Mouse (Mus musculus) embryonic facial prominence, embryonic 14.5 days (tissue): Measurements from ENCODE around the gene Lysmd4. TPM values are rescaled to one million over a fixed set of nuclear protein-coding genes. Genes with fewer than 3 reads are reported as not detected.

Source experiments
- ATAC-seq: fragments of 200-750 bp; cut with Nextera tagmentation; 2 replicates; pipeline ENCODE4 v1.8.0; 2017; ENCODE audit warnings: low read depth, moderate number of reproducible peaks, moderate TSS enrichment
- DNase-seq: peaks from one replicate; pipeline ENCODE4 v3.0.0-alpha.2; 2015; ENCODE audit warnings: low spot score
- H3K27ac ChIP-seq: fragments of 300-500 bp; sonication (generic); replicated peaks from 2 replicates; pipeline ENCODE4 v1.5.1; 2014; ENCODE audit warnings: low read depth, mild to moderate bottlenecking, low read length, moderate library complexity
- H3K27me3 ChIP-seq: fragments of 300-500 bp; sonication (generic); replicated peaks from 2 replicates; pipeline ENCODE4 v1.6.1; 2014; ENCODE audit warnings: low read length; ENCODE audit not compliant: control insufficient read depth, insufficient read depth
- H3K36me3 ChIP-seq: fragments of 300-500 bp; sonication (generic); 2 replicates; pipeline ENCODE4 v1.6.1; 2014; ENCODE audit warnings: low read length, mixed read lengths; ENCODE audit not compliant: control insufficient read depth, insufficient read depth
- H3K4me1 ChIP-seq: fragments of 300-500 bp; sonication (generic); 2 replicates; pipeline ENCODE4 v1.6.1; 2014; ENCODE audit warnings: antibody characterized with exemption, low read length; ENCODE audit not compliant: control insufficient read depth, insufficient read depth
- H3K4me2 ChIP-seq: fragments of 300-500 bp; sonication (generic); 2 replicates; pipeline ENCODE4 v1.6.1; 2014; ENCODE audit warnings: low read depth, mild to moderate bottlenecking, low read length, moderate library complexity, mixed read lengths
- H3K4me3 ChIP-seq: fragments of 300-500 bp; sonication (generic); 2 replicates; pipeline ENCODE4 v1.5.1; 2014; ENCODE audit warnings: low read depth, mild to moderate bottlenecking, low read length
- H3K9ac ChIP-seq: fragments of 300-500 bp; sonication (generic); 2 replicates; pipeline ENCODE4 v1.6.1; 2014; ENCODE audit warnings: low read depth, mild to moderate bottlenecking, low read length, moderate library complexity, mixed read lengths
- H3K9me3 ChIP-seq: fragments of 300-500 bp; sonication (generic); 2 replicates; pipeline ENCODE4 v1.6.1; 2016; ENCODE audit warnings: low read length; ENCODE audit not compliant: control insufficient read depth
- WGBS: fragments of 180-500 bp; shearing (Covaris S2); extraction: QIAGEN DNeasy Blood & Tissue Kit; methylation state at CpG from one replicate; pipeline ENCODE4 v1.1.7; 2014; 5-methylcytosine and 5-hydroxymethylcytosine counted together
- polyA plus RNA-seq: library from polyadenylated mRNA; unstranded; fragments of >200 nt; fragmentation: Nextera tagmentation; extraction: Ambion mirVana; gene quantifications from 2 replicates; pipeline ENCODE4 v1.2.1, GENCODE M21; 2014

The Lysmd4 gene
- polyA plus RNA-seq, result 13.4 and 13.7 TPM in 2 replicates

DNA sequence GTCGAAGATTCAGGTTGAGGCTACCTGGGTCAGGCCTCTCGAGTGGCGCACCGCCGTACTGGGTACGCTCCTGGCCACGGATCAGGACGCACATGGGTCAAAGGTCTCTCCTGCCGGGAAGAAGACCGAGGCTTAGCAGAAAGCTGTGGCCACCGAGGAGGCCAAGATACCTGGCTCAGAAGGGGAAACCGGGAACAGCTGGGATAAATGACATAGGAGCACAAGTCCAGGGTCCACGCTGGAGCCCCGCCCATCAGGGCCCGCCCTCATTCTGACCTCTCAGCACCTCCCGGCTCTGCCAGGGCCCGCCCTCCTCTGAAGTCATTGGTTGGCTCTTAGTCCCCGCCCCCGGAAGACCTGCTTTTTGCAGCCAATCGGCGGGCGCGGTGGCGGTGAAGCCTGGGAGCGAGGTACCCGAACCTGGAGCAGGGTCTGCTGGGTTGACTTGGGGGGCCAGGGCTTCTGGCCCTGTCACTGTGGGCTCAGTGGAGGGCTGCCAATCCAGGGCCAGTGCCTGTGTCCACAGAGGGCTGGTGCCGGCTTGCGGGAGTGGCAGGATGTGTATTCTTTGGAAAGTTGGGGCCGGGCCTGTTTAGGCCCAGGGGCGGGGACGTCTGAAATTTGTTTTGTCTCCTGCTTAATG, at the start of gene Lysmd4:
Lysmd4 (plus strand) TSS at position 325 of the 643 bp plus-strand sequence.
- 3% methylated on average over 23 of the region's 31 CpGs for WGBS
- ATAC-seq, result peak; percentile 97

DNA sequence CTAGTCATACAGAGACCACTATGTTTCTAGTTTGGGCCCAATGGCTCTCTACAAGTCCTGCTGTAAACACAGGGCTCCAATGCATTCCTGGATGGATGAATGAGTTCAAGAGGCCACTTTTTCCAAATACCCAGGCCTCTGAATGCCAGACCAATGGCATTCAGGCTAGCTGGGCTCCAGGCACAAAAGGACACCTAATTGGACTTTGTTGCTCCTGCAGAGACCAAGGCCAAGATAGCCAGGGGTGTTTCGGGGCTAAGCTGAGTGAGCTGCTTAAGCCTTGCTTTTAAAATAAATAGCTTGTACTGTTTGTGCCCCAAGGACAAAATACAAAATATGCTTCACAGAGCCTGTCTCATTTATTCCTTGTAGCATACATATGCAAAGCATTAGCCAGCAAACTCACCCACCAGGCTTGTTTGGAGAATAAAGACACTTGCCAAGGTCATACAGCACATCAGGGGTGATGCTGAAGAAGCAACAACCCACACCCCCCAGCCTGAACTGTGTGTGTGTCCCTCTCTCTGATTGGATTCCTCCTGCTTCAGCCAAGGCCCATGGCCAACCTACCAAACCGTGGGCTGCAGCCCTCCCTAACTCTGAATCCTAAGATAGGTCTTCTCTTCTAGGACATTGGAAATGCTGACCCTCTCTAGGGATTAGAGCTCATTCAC, 48.7 kb upstream of the Lysmd4 start:
- Histone ChIP-seq H3K4me1 (no peaks in the 10 kb centered on the region), H3K4me3 (no peak overlapping the region), H3K27ac (no peak overlapping the region), H3K9ac (no peak overlapping the region), H3K4me2 (no peak overlapping the region), H3K27me3 (no peaks in the 10 kb centered on the region), H3K36me3 (no peaks in the 10 kb centered on the region), H3K9me3 (no peaks in the 10 kb centered on the region)
- 52% methylated on average over 2 of the region's 2 CpGs for WGBS
- DNase-seq, result no peak
- ATAC-seq, result no peak

More for the DNA sequence above, at the start of gene Lysmd4:
- peak within 1 kb of the TSS; percentile 84 for H3K9ac ChIP-seq
- H3K9me3 ChIP-seq, result no peaks in the 10 kb centered on the region
- no peak within 1 kb of the TSS; the same call in 1 of the 2 replicates for H3K27ac ChIP-seq
- H3K36me3 ChIP-seq, result peaks cover 29% of the 10 kb centered on the region
- peak within 1 kb of the TSS; percentile 77 for H3K4me3 ChIP-seq
- no peaks in the 10 kb centered on the region for H3K27me3 ChIP-seq
- peak; percentile 97 for DNase-seq
- peaks cover 8% of the 10 kb centered on the region; the same call in 1 of the 2 replicates for H3K4me1 ChIP-seq
- H3K4me2 ChIP-seq, result peak within 1 kb of the TSS; percentile 87

DNA sequence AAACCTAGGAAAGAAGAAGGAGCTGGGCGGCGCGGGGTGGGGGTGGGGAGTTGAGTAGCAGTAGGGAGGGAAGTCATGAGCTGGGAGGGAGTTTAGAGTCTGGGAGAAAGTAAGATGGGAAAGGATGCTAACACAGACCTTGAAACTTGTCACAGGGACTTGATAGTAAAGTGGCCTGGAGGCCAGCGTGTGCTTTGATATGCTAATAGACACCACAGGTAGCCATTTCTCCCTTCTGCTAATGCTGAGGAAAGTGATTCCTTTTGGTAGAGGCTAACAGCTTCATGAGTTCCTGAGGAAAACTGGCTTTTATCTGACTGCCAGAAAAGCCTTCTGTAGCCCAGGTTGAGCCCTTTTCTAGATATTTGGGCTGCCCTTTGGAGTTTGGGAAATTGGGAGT, 38.6 kb upstream of the Lysmd4 start:
- ATAC-seq (no peak), DNase-seq (no peak)
- Histone ChIP-seq H3K4me1 (no peaks in the 10 kb centered on the region), H3K36me3 (no peaks in the 10 kb centered on the region), H3K4me2 (no peak overlapping the region), H3K27ac (no peak overlapping the region), H3K9ac (no peak overlapping the region), H3K4me3 (no peak overlapping the region), H3K9me3 (no peaks in the 10 kb centered on the region), H3K27me3 (no peaks in the 10 kb centered on the region)
- WGBS, result 24% methylated on average over 4 of the region's 4 CpGs

DNA sequence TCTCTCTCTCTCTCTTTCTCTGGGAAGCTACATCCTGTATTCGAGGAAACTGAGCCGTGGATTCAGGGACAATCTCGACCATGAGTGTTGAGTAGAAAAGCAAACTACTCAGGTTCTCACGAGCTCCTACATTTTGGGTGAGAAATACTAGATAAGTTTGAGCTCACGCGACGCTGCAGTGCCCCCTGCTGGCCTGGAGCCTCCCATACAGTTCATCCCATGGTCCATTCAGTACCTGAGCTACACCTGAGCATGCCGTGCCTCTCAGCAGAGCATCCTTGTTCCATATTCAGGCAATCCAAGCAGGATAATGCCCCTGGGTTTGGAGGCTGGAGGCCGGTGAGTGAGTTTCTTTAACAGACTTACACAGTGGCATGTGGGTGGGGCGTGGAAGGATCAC, 22.9 kb upstream of the Lysmd4 start:
- no peak overlapping the region for H3K4me3 ChIP-seq
- H3K36me3 ChIP-seq, result no peaks in the 10 kb centered on the region
- DNase-seq (peak; percentile 72), ATAC-seq (peak; percentile 37; the same call in 1 of the 2 replicates)
- no peaks in the 10 kb centered on the region for H3K9me3 ChIP-seq
- no peaks in the 10 kb centered on the region for H3K4me1 ChIP-seq
- no peaks in the 10 kb centered on the region for H3K27me3 ChIP-seq
- 16% methylated on average over 10 of the region's 10 CpGs for WGBS
- H3K9ac ChIP-seq, result no peak overlapping the region
- no peak overlapping the region for H3K4me2 ChIP-seq
- H3K27ac ChIP-seq, result no peak overlapping the region

DNA sequence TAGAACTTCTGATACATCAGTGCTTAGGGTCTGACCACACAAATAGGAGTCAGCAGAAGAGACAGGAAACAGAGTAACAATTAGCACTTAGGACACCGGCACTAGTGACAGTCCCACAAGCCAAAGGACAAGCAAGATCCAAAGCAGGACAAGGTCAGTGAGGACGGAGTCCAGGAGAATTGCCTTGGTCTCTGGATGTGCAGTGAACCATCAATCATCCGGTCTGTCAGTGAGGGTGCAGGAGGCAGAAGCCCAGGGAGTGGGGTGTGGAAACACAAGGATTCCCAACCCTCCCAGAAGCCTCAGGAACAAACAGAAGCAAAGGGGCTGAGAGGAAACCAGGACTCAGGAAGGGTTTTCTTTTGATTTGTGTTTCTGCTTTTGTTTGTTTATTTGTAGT, 18.7 kb upstream of the Lysmd4 start:
- H3K27ac ChIP-seq, result no peak overlapping the region
- no peak for ATAC-seq
- 81% methylated on average over 3 of the region's 3 CpGs for WGBS
- no peaks in the 10 kb centered on the region for H3K27me3 ChIP-seq
- no peak overlapping the region for H3K4me2 ChIP-seq
- no peak for DNase-seq
- no peaks in the 10 kb centered on the region for H3K36me3 ChIP-seq
- no peaks in the 10 kb centered on the region for H3K9me3 ChIP-seq
- H3K9ac ChIP-seq, result no peak overlapping the region
- H3K4me1 ChIP-seq, result 0 out of 2 replicates have a peak, but pooled peaks cover 9% of the 10 kb centered on the region
- H3K4me3 ChIP-seq, result no peak overlapping the region

DNA sequence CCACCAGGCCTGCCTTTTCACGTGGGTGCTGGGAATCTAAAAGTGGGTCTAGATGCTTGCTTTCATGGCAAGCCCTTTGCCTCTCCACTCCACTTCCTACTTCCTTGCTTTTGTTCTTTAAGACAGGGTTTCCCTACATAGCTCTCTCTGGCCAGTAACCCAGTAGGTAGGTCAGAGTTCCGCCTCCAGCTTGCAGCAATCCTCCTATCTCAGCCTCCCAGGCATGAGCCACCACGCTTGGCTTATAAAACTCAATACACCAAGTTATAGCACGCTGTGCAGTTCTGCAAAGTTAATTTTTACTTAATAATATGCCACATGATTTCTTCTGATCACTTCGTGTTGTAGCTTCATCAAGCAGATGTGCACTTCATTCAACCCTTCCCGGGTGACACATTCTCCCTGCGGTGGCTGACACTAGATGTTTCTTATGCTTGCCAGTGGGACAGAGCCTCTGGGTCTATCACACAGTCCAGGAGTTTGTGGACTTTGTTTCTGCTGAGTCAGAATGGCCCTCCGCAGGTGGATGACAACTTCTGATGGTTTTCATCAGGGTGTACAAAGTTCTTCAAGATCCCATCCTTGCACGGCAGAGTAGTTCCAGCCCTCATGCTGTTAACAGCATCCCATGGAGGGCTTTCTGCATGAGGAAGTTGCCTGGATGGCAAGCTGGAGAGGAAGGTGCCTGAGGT, 16.5 kb upstream of the Lysmd4 start:
- H3K36me3 ChIP-seq, result no peaks in the 10 kb centered on the region
- WGBS, result 86% methylated on average over 9 of the region's 9 CpGs
- DNase-seq, result no peak
- H3K4me1 ChIP-seq, result 0 out of 2 replicates have a peak, but pooled peaks cover 9% of the 10 kb centered on the region
- no peaks in the 10 kb centered on the region for H3K27me3 ChIP-seq
- no peak overlapping the region for H3K4me2 ChIP-seq
- no peaks in the 10 kb centered on the region for H3K9me3 ChIP-seq
- H3K27ac ChIP-seq, result no peak overlapping the region
- H3K4me3 ChIP-seq, result no peak overlapping the region
- no peak for ATAC-seq
- no peak overlapping the region for H3K9ac ChIP-seq

DNA sequence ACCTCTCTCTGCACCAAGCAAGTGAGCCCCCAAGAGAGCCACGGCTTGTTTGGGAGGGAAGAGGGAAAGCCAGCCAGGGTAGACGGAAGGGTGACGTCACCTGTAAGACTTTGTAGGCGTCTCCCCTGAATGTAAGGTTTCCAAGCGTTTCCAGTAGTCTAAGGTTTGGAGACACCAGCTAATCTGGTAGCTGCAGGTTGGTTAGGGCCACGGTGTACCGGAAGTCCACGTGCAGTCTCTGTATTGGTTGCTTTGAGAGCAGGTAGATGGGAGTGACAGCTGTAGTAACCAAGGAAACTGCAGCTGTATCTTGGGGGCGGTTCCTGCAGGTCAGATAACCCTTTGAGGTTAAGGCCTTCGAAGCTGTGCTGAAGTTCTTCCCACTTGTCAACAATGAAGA, 15.8 kb upstream of the Lysmd4 start:
- Histone ChIP-seq H3K27ac (no peak overlapping the region), H3K4me3 (no peak overlapping the region), H3K27me3 (no peaks in the 10 kb centered on the region), H3K36me3 (no peaks in the 10 kb centered on the region), H3K4me2 (no peak overlapping the region), H3K9me3 (no peaks in the 10 kb centered on the region), H3K9ac (no peak overlapping the region), H3K4me1 (0 out of 2 replicates have a peak, but pooled peaks cover 9% of the 10 kb centered on the region)
- peak; percentile 25 for DNase-seq
- 79% methylated on average over 10 of the region's 10 CpGs for WGBS
- ATAC-seq, result no peak; the same call in 1 of the 2 replicates

DNA sequence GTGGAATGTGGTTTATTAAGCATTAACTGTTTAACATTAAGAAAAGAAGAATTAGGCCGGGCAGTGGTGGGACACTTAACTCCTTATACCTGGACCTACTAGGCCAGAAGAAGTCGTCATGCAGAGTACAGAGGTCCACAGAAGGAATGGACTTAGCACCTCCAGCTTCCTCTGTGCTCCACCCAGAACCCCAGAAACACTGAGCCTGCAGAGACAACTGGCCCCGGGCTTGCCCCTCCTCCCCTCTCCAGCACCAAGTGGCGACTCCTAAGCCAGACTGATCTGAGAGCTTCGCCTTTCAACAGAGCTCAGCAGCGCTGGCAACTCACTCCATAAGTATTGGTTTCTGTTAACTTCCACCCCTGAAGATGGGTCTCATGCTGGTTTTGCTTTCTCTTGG, 14.6 kb upstream of the Lysmd4 start:
- no peaks in the 10 kb centered on the region for H3K36me3 ChIP-seq
- H3K27ac ChIP-seq, result no peak overlapping the region
- ATAC-seq, result no peak
- H3K27me3 ChIP-seq, result no peaks in the 10 kb centered on the region
- H3K9me3 ChIP-seq, result no peaks in the 10 kb centered on the region
- no peak overlapping the region for H3K4me3 ChIP-seq
- 0 out of 2 replicates have a peak, but pooled peaks cover 9% of the 10 kb centered on the region for H3K4me1 ChIP-seq
- 46% methylated on average over 6 of the region's 6 CpGs for WGBS
- no peak overlapping the region for H3K9ac ChIP-seq
- no peak overlapping the region for H3K4me2 ChIP-seq
- DNase-seq, result peak; percentile 9
